Mouse (Mus musculus) liver, postnatal 0 days (tissue): ENCODE data around the gene Blvrb.

Experiments used
- CTCF ChIP-seq: sonication (generic); IDR thresholded peaks from 2 replicates; pipeline ENCODE4 v1.5.1; 2016; ENCODE audit warnings: antibody characterized with exemption, low read depth
- EP300 ChIP-seq: IDR thresholded peaks from 2 replicates; pipeline ENCODE4 v1.6.1; 2016; ENCODE audit warnings: antibody characterized with exemption, low read depth, mild to moderate bottlenecking

DNA sequence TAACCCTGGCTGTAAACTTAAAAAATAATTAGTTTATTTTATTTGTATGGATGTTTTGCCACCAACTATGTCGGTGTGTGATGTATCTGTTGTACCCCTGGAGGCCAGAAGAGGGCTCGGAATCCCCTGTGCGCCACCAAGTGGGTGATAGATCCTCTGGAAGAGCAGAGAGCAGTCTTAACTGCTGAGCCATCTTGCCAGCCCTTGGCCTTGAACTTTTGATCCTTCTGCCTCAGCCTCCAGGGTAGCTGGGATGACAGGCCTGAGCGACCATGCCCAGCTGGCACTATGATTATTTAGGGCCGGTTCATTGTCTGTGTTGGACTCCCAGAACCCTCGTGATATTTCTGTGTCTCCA, 60.8 kb downstream of the Blvrb start:
- peak; percentile 90 for TF ChIP-seq CTCF
- TF ChIP-seq EP300, result no peak
